Mouse (Mus musculus) T-cell, adult 66 days (primary cell): Measurements from ENCODE around the gene Sema5b. TPM values are rescaled to one million over a fixed set of nuclear protein-coding genes. Genes with fewer than 3 reads are reported as not detected.

Source experiments
- total RNA-seq, 2 experiments: library from RNA; stranded (reverse); gene quantifications; 3 replicates in 1 of 2; 4 replicates in 1 of 2; pipeline ENCODE4 v1.2.4; 2023

Gene Sema5b
- total RNA-seq = not detected

DNA sequence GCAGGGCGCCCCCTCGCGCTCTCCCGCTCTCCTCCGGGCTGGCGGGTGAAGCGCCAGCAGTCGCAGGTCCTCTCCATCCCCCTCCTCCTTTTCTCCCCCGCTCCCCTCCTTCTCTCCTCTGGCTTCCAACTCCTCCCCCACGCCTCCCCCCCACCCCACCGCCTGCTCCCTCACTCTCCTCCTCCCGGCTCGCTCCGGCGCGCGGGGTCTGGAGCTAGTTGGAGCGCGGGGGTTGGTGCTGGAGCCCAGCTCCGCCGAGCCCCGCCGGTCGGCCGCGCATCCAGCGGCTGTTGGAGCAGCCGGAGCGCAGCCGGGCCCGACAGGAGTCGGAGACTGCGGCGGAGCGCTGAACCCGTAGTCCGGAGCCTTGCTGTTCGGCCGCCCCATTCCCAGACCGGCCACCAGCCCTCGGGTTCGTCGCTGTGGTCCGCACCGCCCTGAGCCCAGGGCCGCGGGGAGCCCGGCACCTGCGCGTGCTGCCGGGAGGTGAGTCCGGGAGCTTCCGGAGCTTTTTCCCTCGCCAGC, at the start of gene Sema5b:
Sema5b (plus strand) TSS at position 29 of the 525 bp plus-strand sequence.

Other genes with a start within 250 kb of the Sema5b start
- gene Sec22a, start 177.2 kb upstream of the Sema5b start, total RNA-seq = 10 to 100 TPM; 16.6 to 17.1 TPM
- gene Pdia5, start 50.3 kb upstream of the Sema5b start, total RNA-seq = not detected
- gene Dirc2, start 228.2 kb downstream of the Sema5b start, total RNA-seq = 10 to 100 TPM; 42.5 TPM
- 10 to 100 TPM; 20.4 to 20.7 TPM for gene Hspbap1, start 229.2 kb downstream of the Sema5b start, total RNA-seq